Mouse (Mus musculus) neutrophil, adult 5-6 weeks (primary cell): ENCODE measurements around the gene Rnf144b. TPM values are rescaled to one million over a fixed set of nuclear protein-coding genes. Genes with fewer than 3 reads are reported as not detected.

Experiments used
- ATAC-seq: fragments of 151-379, 151-347 bp; 2 replicates; pipeline ENCODE4 v1.8.0; 2017; ENCODE audit warnings: mild to moderate bottlenecking, moderate TSS enrichment; ENCODE audit not compliant: insufficient number of reproducible peaks, poor library complexity, low FRiP score, severe bottlenecking; ENCODE audit errors: extremely low read depth
- total RNA-seq: library from RNA; stranded (forward); fragments of 200-1000 nt; gene quantifications from 2 replicates; pipeline ENCODE4 v1.2.3, GENCODE M21; 2017

Gene Rnf144b
- total RNA-seq, 1 experiment from 2014 or later = 3.4 TPM

DNA sequence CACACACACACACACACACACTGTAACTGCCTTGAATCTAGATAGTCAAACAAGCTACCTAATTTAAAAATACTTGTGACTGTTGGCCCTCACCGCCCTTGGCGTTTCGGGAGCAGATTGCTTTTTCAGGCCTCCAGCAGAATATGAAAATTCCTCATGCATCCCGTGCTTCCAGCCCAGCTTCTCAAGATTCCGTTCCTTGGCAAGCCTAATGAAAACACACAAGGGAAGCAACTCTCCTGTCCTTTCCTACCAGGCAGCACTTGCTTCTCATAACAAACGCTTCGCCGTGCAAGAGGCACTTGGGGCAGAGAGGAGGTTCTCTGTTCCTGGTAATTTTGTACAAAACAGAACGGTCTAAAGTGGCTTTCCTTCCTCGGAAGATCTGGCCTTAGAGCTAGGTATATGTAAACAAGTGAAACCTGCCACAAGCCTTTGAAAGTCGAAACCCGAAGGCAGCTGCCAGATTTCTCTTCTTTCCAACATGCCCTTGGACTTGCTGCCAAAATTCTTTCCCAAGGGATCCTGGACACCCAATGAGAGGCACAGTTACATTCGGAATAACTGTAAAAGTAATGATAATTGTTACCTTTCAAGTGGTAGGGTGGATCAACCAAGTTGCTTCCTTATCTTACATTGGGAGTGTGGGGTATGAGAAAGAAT lies 79.6 kb downstream of the Rnf144b start:
- ATAC-seq = no peak

DNA sequence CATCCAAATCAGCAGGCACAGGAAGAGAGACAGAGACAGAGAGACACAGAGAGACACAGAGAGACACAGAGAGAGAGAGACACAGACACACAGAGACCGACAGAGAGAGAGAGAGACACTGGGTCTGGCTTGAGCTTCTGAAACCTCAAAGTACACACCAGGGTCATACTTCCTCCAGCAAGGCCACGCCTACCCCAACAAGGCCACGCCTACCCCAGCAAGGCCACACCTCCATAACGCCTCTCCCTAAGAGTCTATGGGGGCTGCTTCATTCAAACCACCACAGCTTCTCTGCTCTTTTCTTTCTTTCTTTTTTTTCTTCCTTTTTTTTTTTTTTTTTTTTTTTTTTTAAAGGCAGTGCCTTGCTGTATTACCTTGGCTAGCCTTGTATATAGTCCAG lies 88.0 kb downstream of the Rnf144b start:
- ATAC-seq = no peak

DNA sequence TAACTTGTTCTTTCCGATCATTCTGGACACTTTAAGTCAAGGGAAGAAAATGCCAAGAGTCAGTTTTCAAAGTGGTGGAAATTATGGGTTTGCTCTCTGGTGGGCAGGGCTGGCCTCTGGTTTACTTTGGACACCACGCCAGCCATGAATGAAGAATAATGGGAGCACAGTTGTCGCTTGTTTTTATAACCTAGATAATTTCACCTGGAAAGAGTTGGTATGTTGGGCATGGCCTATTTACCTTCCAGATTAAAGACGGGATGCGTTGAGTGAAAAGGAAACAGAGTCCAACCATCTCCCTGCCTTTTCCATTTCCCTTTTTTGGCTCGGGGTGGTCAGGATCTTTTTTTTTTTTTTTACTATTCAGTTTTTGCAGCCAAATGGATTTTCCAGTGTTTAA lies 88.5 kb downstream of the Rnf144b start:
- ATAC-seq = no peak

DNA sequence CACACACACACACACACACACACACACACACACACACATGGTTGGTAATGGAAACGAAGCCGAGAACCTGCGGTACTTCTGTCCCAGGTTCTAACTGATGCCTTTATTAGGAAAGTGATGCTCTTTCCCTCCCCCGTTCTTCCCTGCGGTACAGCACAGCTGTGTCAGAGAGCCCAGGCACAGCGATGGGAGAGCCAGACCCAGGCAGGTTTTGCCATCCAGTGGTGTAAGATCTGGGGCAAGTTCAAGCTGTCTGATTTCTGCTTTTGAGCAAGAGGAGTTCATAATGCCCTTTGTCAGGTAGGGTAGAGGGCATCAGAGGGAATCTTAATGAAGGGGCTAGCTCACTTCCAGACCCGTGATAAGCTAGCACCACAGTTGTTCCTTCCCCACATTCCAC lies 89.1 kb downstream of the Rnf144b start:
- ATAC-seq = no peak

DNA sequence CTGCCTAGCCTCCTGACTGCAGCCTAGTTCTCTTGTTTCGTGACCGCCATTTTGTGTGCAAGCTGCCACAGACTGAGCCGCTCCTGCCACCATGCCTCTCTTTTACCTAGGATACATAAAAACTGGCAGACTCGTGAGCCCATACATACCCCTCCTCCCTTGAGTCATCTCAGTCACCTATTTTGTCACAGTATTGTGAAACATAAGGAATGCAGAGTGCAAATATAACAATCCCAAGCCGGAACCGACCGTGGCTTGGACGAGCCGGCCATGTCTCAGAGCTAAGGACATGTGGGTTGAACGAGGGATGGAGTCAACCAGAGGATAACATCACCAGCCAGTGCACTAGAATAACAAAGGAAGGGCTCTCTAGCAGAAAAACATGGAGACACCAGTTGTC lies 91.4 kb downstream of the Rnf144b start:
- no peak for ATAC-seq

DNA sequence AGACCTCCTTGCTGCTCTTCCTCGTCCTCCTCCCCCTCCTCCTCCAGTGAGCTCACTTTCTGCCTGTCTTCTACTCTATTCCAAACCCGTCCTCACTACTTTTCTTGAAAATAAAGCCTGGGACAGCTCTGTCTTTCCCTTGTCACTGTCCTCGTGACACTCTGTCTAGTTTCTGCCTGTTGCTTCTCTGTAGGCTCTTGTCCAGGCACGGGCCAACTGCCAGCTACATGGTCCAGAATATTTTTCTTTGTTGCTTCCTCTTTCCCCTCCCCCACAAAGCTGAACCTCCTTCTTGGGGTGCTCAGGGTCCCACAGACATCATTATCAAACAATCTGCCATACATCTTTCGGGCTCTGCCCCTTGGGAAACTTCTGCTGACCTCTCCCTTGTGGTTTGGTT lies 92.4 kb downstream of the Rnf144b start:
- ATAC-seq = no peak

DNA sequence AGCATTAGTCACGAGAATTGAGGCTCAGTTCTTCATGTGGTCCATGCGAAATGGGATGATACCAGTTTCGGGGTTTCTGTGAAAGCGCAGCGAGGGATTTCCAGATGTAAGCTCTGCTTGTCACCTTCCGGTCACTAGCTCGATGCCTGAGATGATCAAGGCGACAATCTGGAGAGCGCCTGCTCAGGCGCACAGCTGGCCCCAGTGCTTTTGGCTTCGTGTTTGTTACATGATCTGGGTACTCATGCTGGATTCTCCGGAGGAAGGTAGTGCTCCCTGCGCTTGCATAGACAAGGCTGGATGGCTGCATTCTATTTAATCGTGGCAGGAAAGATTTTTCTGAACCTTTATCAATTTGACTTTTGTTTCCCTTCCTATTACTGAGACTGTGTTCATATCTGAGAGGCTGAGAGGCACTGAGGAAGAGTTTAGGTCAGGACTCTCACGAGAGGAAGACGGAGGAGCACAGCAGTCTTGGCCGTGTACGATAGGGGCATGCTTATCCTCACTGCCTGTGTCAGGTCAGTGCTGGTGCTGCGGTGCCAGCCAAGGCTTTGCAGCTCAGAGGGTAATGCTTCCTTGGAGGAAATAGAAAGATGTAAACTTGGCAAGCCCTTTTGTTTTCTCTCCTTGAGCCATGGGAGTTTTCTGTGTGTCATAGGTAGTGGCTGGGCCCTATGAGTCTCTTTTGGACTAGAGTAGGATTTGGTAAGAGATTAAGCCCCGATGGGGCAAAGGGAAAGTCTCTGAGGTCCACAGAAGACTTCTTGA lies 93.5 kb downstream of the Rnf144b start:
- no peak for ATAC-seq

DNA sequence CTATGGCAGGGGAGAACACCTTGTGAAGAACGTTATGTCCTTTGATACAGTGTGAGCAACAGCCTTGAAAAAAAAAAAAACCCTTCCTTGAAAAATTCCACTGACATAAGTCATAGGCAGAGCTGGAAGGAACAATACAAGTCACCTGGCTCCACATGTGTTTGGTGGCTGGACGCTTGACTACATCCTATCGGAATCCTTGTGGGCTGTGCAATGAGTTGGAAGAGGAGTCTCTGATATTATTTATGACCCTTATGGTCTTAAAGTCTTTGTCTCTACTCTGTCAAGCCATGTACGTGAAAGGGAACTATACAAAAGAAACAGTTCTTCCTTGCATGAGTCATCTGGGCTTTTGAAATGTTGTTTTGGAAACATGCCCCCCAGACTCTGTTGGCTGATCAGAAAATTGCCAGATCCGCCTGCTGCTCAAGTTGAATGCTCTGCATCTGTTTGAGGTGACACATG lies 94.7 kb downstream of the Rnf144b start:
- no peak for ATAC-seq

DNA sequence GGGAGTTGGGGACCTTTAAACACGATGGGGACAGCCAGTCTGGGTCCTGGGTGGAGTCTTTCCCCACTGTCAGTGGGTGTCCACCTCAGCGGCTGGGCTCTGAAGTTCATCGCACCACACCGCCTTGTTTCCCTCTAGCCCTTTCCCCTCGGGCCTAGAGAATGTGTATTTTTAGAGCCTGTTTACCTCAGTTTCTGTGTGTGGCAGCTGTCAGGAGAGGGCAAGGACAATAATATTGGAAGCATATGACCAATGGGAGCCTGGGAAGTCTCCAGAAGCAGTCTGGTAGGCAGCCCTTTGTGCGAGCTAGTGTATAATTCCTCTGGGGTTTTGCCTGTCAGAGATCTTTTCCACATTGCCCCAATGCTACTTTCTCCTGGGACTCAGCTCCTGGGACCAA lies 95.9 kb downstream of the Rnf144b start:
- ATAC-seq = no peak

DNA sequence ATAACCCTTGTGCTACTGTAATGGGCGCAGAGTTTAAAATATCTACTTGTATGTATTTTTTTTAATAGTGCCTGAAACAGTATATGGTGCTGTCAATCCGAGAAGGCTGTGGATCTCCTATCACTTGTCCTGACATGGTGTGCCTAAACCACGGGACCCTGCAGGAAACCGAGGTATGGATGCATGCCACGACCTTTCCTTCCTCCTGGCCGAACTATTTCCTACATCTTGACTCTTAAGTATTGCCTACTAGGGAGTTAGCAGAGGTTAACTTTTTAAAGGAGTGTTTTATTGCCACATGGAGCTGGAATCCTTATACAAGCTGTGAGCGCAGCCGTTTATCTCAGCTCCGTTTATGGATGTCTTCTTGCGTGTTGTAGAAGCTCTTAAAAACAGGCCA lies 98.0 kb downstream of the Rnf144b start:
- no peak for ATAC-seq

DNA sequence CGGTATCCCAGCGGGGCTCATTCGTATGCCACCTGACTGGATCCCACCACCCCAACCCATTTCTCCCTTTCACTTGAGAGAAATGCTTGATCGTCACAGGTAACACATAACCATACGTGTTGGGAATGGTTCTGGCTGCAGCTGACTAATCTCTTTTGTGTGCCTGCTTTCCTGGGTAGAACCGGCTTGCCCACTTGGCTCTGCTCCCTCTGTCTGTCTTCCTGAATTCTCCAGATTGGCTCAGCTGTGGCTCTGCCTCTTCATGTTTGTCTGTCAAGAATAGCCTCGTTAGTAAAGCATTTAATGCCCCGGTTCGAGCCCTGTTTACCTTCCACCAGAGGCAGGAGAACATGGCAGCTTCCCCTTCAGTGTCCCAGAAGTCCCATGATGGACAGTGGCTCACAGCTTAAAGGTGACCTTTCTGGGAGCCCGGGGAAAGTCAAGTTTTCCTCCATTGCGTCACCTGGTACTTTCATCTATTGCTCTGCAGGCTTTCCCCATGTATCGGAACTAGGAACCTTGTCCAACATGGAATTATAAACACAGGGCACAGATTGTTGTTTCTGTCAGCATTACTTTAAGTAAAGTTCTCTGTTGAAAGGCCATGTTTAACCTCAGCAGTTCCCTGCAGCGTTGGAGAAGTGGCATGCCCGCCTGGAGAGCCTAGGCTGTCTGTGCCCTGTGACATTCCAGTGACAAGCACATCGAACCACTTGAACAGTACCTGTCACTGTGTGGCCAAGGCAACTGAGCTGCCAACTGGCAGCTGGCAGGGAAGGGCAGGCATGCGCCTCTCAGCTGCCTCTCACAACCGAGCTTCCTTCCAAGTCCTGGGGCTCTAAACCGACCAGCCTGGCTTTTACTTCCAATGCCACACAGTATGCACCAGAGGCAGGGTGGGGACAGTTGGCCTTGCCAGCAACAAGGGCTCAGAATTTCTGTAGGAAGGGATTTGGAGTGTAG lies 101.4 kb downstream of the Rnf144b start:
- no peak for ATAC-seq

DNA sequence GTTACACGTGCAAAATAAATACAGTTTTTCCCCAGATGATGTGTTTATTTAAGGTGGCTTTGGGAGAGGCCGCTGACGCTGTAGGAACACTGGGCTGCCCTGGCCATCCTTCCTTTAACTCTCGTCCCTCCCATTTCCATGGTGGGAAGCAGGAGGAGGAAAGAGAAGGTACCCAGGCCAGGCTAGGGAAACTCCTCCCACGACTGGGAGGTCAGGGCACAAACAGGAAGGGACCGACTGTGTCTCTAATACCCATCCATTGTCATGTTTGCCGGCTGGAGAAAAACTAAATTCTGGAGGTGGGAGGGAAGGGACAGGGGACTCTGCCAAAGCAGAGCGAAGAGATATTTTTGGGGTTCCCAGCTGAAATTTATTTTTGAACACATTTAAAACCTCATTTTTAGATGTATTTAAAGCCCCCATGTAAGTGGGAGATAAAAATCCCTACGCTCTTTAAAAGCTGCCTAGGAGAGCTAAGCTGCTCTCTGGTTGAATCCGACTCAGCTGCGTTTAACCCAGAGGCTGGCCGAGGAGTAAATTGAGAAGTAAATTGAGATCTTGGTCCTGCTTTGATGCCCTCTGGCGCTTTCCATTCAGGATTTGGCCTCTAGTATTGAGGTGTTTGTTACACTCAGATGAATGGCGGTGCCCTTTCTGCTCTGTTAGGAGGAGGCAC lies 102.3 kb downstream of the Rnf144b start:
- ATAC-seq = no peak

DNA sequence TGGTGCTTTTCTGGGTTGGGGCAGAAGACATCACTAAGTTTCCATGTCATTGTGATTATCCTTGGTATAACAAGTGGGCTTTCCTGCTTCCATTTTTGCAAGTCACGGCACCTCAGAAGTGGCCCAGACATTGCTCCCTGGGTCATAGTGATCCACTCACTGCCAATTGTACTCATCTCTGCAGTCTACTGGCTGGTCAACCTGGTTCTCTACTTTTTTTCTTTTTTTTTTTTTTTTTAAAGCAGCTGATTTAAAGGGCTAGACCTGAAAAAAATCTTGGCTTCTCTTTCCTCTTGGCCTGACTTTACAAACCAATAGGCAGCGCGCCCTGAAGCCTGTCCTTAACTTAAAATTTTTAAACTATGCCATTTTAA lies 102.9 kb downstream of the Rnf144b start:
- ATAC-seq = no peak

DNA sequence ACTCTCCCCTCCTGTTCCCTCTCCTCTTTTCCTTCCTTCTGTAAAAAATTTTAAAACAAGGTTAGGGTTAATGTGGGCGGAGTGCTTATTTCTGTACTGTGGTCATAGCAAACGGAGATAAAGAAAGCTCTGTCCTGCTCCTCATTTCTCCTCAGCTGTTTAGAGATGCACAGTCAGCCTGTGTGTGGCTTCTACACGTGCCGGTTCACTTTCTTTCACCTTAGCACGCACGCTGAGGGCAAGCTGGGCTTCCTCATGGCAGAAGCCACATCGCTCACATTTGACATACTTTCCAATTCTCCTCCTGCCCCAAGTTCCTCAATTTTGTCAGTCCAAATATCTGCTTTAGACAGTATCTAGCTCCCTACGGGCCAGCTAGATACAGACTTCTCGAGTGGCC lies 103.3 kb downstream of the Rnf144b start:
- no peak for ATAC-seq

DNA sequence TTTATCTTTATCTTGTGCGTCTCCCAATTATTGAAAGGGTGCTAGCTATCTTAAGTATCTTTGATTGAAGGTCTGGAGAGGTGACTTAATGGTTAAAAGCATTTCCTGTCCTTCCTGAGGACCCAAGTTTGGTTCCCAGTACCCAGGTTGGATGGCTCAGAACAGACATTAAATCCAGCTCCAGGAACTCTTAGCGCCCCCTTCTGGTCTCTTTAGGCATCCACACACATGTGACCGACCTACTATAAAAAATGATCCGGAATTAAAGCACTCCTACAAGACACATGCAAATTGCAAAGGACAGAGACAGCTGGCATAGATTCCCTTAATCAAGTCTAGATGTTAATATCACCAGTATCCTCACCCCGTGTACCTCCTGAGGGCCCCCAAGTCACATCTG lies 104.1 kb downstream of the Rnf144b start:
- ATAC-seq = no peak

DNA sequence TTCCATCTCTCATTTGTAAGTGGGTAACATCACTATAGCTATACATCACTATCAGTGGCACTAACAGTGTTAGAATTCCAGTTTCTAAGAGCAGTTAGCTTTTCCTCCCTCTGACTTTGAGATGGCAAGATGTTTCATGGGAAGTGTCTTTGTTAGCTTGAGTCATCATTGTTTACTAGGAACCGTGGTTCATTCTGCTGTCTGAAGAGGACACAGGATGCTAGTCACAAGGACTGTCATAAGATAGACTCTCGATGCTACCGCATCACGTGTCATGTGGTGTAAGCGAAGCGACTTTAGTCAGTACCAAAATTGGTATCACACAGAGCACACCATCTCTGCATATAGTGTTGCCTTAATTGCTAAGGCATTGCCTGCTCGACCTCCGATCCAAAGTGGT lies 105.7 kb downstream of the Rnf144b start:
- no peak for ATAC-seq

DNA sequence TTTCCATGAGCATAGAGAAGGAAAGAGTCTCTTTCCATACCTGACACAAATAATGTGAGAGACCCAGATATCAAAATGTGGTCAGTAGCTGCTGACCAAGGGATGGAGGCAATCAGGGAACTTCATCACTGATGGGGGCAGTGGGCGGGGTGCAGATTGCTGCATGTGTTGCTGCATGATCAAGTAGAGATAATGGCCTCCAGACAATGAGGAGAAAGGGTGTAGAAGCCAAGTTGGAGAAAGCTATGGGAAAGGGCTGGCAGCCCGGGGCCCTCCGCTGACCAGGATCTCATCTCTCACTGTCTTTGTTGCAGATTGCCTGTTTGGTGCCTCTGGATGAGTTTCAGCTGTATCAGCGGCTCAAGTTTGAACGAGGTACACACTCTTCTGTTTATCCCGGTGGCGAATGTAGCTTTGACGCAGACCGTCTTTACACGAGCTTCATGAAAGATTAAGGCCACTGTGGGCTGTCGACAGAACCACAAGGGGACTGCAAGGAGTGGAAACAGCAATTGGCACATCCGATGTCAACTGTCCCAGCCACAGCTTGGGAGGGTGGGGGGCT lies 106.3 kb downstream of the Rnf144b start:
- no peak for ATAC-seq

DNA sequence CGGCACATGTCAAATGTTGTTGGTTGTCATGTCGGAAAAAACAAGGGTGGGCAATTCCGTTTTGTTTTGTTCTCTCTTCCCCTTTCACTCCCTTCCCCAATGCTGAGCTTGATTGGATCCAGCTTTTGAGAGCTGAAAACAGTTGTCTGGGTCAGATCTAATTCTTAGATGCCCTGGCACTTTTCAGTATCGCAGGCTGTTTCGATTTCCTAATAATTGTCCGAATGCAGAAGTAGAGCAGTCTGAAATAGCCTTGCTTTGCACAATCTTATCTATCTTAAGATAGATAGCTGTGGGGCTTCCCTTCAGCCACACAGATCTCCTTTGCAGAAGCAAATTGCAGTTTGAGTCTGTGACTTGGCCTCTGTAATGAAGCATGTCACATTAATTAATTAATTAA lies 109.7 kb downstream of the Rnf144b start:
- no peak for ATAC-seq

DNA sequence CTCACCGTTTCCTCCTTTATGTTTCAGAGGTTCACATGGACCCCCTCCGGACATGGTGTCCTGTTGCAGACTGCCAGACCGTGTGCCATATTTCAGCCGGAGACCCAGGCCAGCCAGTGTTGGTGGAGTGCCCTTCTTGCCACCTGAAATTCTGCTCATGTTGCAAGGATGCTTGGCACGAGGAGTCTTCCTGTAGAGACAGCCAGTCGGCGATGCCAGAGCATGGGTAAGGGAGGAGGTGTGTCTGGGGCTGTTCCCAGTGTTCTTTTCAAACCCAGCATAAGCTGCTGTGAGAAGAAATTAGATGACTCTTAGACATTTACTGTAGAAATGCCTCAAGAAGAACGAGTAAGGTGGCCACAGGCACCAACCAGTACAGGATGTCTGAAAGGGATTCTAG lies 114.9 kb downstream of the Rnf144b start:
- no peak for ATAC-seq
